Mouse (Mus musculus) G1E (cell line): ENCODE measurements around the gene Gnptg. TPM values are rescaled to one million over a fixed set of nuclear protein-coding genes. Genes with fewer than 3 reads are reported as not detected.

ENCODE experiments used
- ATAC-seq: 2 replicates; pipeline ENCODE4 v1.8.0; 2016; ENCODE audit warnings: mild to moderate bottlenecking; ENCODE audit not compliant: insufficient number of reproducible peaks, poor library complexity, low FRiP score, severe bottlenecking; ENCODE audit errors: extremely low read depth
- DNase-seq: peaks from one replicate; pipeline ENCODE4 v3.0.0; 2012; ENCODE audit warnings: low spot score
- H3K27me3 ChIP-seq: 2 replicates; pipeline ENCODE4 v1.6.1; 2012; ENCODE audit warnings: mild to moderate bottlenecking, low read length, inconsistent platforms; ENCODE audit not compliant: insufficient read depth
- H3K36me3 ChIP-seq: replicated peaks from 2 replicates; pipeline ENCODE3; 2012; ENCODE audit warnings: mild to moderate bottlenecking, inconsistent platforms
- H3K4me1 ChIP-seq: 2 replicates; pipeline ENCODE4 v1.6.1; 2012; ENCODE audit warnings: low read depth, low read length, inconsistent platforms, mixed read lengths; ENCODE audit not compliant: insufficient read depth
- H3K4me3 ChIP-seq: 2 replicates; pipeline ENCODE4 v1.5.1; 2012; ENCODE audit warnings: low read depth, mild to moderate bottlenecking, inconsistent platforms, low read length, moderate library complexity, mixed read lengths
- H3K9me3 ChIP-seq: replicated peaks from 2 replicates; pipeline ENCODE4 v1.6.1; 2012; ENCODE audit warnings: inconsistent platforms
- CTCF ChIP-seq: IDR thresholded peaks from 2 replicates; pipeline ENCODE4 v1.5.1; 2012; ENCODE audit warnings: low read depth, low read length, inconsistent platforms, mixed read lengths
- GATA1 ChIP-seq: IDR thresholded peaks from 2 replicates; pipeline ENCODE4 v1.6.1; 2012; ENCODE audit warnings: borderline replicate concordance, low read length, inconsistent platforms, mixed read lengths
- GATA2 ChIP-seq: IDR thresholded peaks from 2 replicates; pipeline ENCODE4 v1.6.1; 2012; ENCODE audit warnings: low read depth, low read length, inconsistent platforms, borderline replicate concordance
- POLR2AphosphoS5 ChIP-seq: IDR thresholded peaks from 2 replicates; pipeline ENCODE4 v1.6.1; 2012; ENCODE audit warnings: low read depth, low read length, inconsistent platforms; ENCODE audit not compliant: insufficient replicate concordance
- TAL1 ChIP-seq: conservative IDR thresholded peaks from 2 replicates; pipeline ENCODE4 v1.6.1; 2012; ENCODE audit warnings: low read depth, low read length, inconsistent platforms, mixed read lengths
- polyA plus RNA-seq: library from polyadenylated mRNA; stranded (reverse); fragments of >175 nt; gene quantifications from 2 replicates; pipeline ENCODE4 v1.2.3, GENCODE M21; 2012
- total RNA-seq, 2 experiments: library from RNA; stranded (forward) in 1 of 2; stranded (reverse) in 1 of 2; fragments of 200-1000 nt in 1 of 2; fragments of >200 nt in 1 of 2; fragmentation: Nextera tagmentation in 1 of 2; gene quantifications; 2 replicates each; pipeline ENCODE4 v1.2.3; 2014 to 2017

The Gnptg gene
- total and polyA plus RNA-seq, 3 experiments, result 10.0 to 22.2 (median 11.6) TPM

GRCm38 (mm10) chr17:25219492-25220295 is 20.2 kb downstream of the Gnptg start:
- H3K4me1 ChIP-seq, result peaks cover 68% of the 10 kb centered on the region
- H3K4me3 ChIP-seq, result no peak overlapping the region
- DNase-seq, result no peak

GRCm38 (mm10) chr17:25218967-25219366 is 21.0 kb downstream of the Gnptg start:
- no peak for DNase-seq
- TF ChIP-seq CTCF (no peak), GATA1 (no peak), GATA2 (no peak), POLR2AphosphoS5 (no peak), TAL1 (no peak)
- Histone ChIP-seq H3K9me3 (no peaks in the 10 kb centered on the region), H3K4me3 (no peak overlapping the region), H3K4me1 (peaks cover 61% of the 10 kb centered on the region), H3K27me3 (no peaks in the 10 kb centered on the region), H3K36me3 (peaks cover 77% of the 10 kb centered on the region)
- ATAC-seq, result no peak

More at GRCm38 (mm10) chr17:25219492-25220295, 20.2 kb downstream of the Gnptg start:
- TF ChIP-seq TAL1, result no peak
- TF ChIP-seq GATA1, result no peak
- no peak for TF ChIP-seq CTCF
- no peak for TF ChIP-seq POLR2AphosphoS5
- TF ChIP-seq GATA2, result no peak
- H3K36me3 ChIP-seq, result peaks cover 77% of the 10 kb centered on the region
- ATAC-seq, result no peak
- no peaks in the 10 kb centered on the region for H3K9me3 ChIP-seq
- H3K27me3 ChIP-seq, result no peaks in the 10 kb centered on the region

- Histone ChIP-seq H3K4me1 (peaks cover 31% of the 10 kb centered on the region), H3K36me3 (peaks cover 95% of the 10 kb centered on the region), H3K9me3 (no peaks in the 10 kb centered on the region), H3K4me3 (no peak overlapping the region), H3K27me3 (no peaks in the 10 kb centered on the region)
- DNase-seq (no peak), ATAC-seq (no peak)
- TF ChIP-seq CTCF (no peak), POLR2AphosphoS5 (no peak), TAL1 (no peak)
Observed at GRCm38 (mm10) chr17:25215431-25215830, 24.5 kb downstream of the Gnptg start.

GRCm38 (mm10) chr17:25211705-25212104 is 28.2 kb downstream of the Gnptg start:
- ATAC-seq, result no peak
- no peaks in the 10 kb centered on the region for H3K27me3 ChIP-seq
- TF ChIP-seq GATA1, result no peak
- TF ChIP-seq TAL1, result no peak
- TF ChIP-seq POLR2AphosphoS5, result no peak
- TF ChIP-seq GATA2, result no peak
- TF ChIP-seq CTCF, result no peak

GRCm38 (mm10) chr17:25210680-25211466 is 29.1 kb downstream of the Gnptg start:
- DNase-seq, result no peak
- Histone ChIP-seq H3K4me1 (peaks cover 7% of the 10 kb centered on the region; the same call in 1 of the 2 replicates), H3K36me3 (peaks cover 98% of the 10 kb centered on the region), H3K4me3 (no peak overlapping the region), H3K9me3 (no peaks in the 10 kb centered on the region), H3K27me3 (no peaks in the 10 kb centered on the region)
- no peak for ATAC-seq
- TF ChIP-seq POLR2AphosphoS5 (no peak), TAL1 (no peak), GATA1 (no peak)

More at GRCm38 (mm10) chr17:25211705-25212104, 28.2 kb downstream of the Gnptg start:
- H3K4me3 ChIP-seq, result no peak overlapping the region
- H3K4me1 ChIP-seq, result peaks cover 8% of the 10 kb centered on the region
- peaks cover 96% of the 10 kb centered on the region for H3K36me3 ChIP-seq
- no peaks in the 10 kb centered on the region for H3K9me3 ChIP-seq
- DNase-seq, result no peak

- Histone ChIP-seq H3K36me3 (peaks cover 98% of the 10 kb centered on the region), H3K4me3 (no peak overlapping the region), H3K27me3 (no peaks in the 10 kb centered on the region), H3K4me1 (peaks cover under 1% of the 10 kb centered on the region; the same call in 1 of the 2 replicates), H3K9me3 (no peaks in the 10 kb centered on the region)
- TF ChIP-seq CTCF (no peak), GATA2 (no peak), POLR2AphosphoS5 (no peak), TAL1 (no peak), GATA1 (no peak)
- DNase-seq (no peak), ATAC-seq (no peak)
Observed at GRCm38 (mm10) chr17:25210006-25210405, 29.9 kb downstream of the Gnptg start.
